Mouse (Mus musculus): ENCODE measurements around the gene Amph.
A peak's percentile ranks its signal among the peaks of the same experiment; 100 is the strongest.
"Not testable (repeated sequence)": the region's sequence is repeated elsewhere in the genome, so short reads cannot be mapped to it uniquely, and the experiment has no call there.

Gene Amph

DNA sequence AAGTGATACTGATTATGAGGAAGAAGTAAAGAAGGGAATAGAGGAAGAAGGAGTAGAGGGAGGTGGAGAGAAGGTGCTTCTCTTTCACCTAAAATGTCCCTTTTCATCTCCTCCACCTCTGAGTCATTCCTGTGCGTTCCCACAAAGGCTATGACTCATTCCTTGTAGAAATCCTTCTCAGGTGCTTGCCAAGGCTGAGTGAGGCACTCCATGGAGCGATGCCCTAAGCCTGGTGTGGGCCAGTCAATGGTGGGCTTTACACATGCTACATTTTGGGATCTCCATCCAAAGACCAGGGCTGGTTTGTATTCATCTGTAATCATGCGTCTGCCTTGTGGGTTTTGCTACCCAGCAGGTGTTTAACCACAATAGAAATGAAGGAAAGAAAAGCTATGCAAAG lies 78.9 kb downstream of the Amph start:
- DNase-seq, result no peak

DNA sequence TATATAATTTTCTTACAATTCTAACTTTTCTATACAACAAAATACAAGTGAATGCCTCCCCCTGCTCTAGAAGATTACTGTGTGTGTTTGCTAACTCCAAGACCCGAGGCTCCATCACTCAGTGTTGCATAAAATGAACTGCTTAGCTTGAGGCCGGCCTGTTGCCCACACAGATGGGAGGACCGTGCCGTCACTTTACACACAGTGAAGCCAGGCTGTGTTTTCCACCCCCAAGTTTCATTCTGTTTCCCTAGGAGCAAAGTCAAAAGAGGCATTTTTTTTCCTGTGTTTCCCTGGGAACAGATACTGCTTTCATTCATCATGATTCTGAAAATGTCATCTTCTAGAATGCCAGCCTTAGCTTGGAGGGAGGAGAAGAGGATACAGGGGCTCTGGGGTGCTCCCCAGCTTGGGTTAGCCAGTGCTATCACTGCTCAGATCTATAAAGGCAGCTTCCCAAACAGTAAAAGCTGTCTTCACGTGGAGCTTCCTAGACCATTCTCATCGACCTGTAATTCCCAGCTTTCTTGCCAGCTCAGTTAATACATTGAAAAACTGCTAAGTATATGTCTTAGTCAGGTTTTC lies 79.9 kb downstream of the Amph start:
- DNase-seq, result no peak

DNA sequence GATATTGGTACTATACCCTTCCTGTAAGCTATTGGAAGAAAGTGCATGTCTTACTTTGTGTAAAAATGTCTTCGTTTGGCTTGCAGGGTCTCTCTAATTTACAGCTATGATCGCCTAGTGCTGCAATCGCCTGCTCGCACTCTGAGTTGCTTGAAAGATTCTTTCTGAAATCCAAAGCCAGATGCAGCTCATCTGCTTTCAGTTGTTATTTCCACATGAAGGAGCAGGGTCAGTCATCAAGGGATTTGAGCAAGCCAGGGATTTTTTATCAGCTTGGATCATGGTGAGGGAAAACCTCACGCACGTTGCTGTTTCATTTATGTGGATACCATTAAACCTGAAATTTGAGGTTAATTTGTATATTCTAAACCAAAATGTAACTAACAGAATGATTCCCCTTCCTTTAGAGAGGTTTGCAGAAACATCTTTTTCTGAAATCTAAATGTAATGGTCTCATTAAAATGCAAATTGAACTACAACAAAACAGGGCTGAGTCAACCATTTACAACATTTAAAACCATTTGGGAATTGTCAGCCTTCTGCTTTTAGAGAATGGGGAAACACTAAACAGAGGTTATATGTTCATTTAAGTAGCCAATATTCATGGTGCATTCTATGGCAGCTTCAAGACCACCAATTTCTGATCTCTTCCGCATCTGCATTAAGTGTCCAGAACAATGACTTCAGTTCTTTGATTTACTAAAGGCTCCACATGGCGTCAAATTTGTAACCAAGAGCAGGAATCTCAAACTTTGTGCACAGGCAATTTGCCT lies 84.1 kb downstream of the Amph start:
- DNase-seq, result no peak

- no peak for DNase-seq
Measured at GRCm38 (mm10) chr13:19052090-19052489, 104.1 kb downstream of the Amph start.

DNA sequence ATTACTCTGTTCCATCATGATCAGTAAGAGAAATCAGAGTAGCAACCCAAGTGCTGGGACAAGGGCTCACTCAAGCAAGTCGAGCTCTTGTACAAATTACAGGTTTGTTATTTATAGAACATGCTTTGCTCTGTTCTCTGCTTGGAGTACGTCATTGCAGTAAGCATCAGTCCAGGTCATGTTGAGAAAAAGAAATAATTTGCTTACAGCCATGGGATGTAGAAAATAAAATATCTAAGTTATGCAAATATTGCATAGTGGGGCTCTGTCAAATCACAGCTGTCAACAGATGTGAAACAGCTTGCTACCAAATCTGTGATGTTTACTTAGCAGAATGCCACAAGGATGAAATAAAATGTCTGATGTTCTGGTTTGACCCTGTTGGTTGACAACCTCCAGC lies 106.5 kb downstream of the Amph start:
- no peak for DNase-seq

DNA sequence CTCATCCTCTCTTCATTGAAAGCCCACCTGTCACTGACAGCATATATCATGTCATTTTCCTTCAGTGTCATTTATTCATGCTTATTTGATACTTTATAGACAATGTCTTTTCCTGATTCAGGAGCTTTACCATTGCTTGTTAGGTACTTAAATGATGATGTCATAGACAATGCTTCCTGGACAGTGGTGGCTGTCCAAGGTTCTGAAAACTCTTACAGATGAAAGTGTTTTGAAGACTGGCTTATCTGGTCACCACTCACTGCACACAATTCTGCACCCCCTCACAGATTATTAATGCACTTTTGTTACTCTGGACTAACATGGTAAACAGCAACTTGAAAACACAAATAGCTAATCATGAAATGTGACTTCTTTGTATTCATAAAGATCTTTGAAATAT lies 124.3 kb downstream of the Amph start:
- DNase-seq, result peak; percentile 15 to 17

DNA sequence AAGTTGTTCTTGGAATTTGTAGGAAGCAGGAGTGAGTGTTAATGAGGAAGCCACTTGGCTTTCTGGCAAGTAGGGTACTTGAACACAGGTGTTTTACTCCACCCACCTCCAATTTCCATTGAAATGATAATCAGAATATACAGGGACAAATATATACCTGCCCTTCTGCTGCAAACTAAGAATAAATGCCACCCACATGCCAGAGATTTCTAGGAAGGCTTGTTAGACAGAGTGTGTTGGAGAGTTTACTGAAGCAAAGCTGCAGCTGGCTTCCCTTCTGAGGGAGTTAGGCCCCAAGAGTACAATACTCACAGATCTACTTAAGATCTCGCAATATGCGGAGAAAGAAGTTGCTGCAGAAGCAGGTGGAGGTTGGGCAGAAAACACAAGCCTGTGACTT lies 129.4 kb downstream of the Amph start:
- DNase-seq, result no peak

- no peak for DNase-seq
Measured at GRCm38 (mm10) chr13:19081932-19082331, 133.9 kb downstream of the Amph start.

DNA sequence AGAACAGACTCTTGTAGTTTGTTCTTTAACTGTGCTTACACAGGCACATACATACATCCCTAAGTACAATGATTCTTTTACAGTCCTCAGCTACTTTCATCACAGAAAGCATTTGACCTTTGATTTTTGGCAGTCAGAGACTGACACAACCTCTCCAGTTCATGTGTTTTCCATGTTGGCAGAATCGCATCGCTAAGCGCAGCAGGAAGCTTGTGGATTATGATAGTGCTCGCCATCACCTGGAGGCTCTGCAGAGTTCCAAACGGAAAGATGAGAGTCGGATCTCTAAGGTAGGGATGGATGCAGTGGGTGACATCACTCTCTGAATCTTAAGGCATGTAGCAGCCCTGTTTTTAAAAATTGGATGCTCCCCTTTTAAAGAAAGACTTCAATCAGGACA lies 146.6 kb downstream of the Amph start:
- no peak for DNase-seq

- no peak for DNase-seq
Measured at GRCm38 (mm10) chr13:19097117-19097516, 149.1 kb downstream of the Amph start.

GRCm38 (mm10) chr13:19101889-19102402 lies 153.9 kb downstream of the Amph start:
- no peak for DNase-seq

- no peak for DNase-seq
Measured at GRCm38 (mm10) chr13:19106418-19106817, 158.4 kb downstream of the Amph start.

GRCm38 (mm10) chr13:19109331-19109730 lies 161.3 kb downstream of the Amph start:
- DNase-seq, result no peak

DNA sequence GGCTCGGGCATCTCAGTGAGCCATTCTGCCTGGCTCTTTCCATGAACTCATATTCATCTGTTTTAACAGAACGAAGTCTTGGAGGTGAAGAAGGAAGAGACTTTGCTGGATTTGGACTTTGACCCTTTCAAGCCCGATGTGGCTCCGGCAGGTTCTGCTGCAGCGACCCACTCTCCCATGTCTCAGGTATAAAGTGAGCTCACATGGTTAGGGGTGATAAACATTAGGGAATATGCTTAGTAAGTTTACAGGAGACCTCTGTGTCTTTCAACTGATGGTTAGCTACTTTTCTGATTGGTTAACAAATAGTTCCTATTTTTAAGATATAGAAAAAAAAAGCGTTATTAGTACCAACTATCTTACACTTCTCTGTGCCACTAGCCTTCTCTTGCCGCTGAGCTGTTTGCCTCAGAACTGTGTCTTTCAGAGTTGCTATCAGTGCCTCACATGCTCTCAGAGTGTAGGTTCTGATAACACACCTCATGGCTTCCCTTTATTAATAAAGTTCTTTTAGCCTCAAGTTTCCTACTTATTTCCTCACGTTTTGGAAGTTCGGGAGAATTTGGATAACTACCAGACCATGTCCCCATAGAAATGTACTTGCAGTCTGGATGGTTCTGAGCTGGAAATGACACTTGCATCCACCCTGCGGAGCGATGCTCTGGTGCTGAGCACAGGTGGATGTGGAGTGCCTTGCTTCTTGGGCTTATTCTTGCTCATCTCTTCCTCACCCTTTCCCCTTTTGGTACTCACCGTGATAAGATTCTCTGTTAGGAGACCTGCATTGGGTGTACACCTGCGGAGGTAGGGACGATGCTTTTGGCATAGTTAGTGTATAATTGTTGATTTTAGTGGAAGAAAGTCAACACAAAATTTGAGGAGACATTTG lies 165.3 kb downstream of the Amph start:
- DNase-seq, result no peak

DNA sequence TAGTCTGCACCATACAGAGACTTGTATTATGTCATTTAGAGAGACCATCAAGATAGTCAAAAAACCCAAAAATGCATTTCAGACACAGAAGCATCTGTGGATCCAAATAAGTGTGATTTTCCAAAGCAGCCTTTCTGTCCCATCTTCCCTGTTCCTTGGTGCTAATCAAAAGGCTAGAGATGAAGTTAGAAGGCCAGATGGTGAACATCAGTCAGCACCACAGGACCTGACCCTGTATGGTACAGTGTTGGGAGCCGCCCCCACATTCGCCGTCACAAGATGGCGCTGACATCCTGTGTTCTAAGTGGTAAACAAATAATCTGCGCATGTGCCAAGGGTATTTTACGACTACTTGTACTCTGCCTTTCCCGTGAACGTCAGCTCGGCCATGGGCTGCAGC lies 166.8 kb downstream of the Amph start:
- not testable (repeated sequence) for DNase-seq

DNA sequence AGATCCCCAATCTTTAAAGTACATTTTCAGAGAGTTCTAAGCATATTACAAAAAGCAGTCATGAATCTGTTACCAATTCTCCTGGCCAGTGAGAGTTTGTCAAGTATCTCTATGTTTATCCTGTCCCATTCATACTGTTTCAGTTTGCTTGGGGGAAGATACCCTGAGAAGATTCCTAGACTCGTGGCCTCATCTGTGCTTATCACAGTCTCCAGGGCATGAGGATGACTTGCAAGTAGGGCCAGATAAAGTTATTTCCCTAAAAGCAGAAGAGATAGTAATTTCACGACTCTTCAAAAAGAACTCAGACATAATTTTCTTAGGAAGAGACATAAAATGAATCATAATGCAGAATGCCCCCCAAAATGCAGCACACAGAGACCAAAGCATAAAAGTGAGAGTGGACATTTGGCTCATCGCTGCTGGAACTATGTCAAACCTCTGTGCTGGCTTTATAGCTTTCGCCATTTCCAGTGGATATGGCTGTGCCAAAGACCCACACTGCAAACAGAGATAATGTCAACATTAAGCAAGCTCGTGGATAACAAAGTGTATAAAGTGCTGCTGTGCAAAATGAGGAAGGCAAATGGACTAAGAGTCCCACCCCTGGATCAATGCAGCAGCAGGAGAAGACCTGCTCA lies 179.0 kb downstream of the Amph start:
- no peak for DNase-seq

DNA sequence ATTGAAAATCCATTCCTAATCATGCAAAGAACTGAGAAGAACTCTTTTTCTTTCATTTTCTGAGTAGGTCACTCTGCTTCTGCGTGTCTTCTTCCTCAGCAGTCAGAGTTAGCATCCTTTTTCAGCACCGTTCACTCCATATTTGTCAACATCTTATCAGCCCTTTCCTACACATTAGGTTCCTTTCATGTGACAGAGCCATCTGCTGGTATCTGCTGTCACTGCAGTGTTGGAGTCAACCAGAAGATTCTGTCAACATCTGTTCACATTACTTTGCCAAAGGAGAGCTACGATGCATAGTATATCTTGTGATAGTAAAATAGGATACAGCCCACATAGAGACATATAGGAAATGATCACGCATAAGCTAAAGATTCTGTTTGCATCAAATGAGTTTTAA lies 185.8 kb downstream of the Amph start:
- DNase-seq, result peak; percentile 69 to 70

- no peak for DNase-seq
Measured at GRCm38 (mm10) chr13:19137212-19137611, 189.2 kb downstream of the Amph start.

DNA sequence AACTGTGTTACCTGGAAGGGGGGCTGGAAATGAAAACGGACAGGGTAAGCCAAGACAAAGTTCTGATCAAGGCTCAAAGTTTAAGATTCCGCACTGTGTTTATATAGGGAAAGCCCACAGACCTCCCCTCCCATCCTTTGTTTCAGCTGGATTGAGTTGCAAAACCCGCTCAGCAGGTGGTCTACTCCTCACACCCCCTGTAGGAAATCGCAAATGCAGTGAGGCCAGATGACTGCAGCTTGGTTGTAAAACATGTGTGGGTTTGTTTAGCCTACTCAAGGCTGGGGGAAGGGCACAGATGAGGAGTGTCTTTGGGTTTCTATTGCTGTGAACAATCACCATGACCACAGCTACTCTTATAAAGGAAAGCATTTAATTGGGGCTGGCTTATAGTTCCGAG lies 189.9 kb downstream of the Amph start:
- DNase-seq, result no peak

DNA sequence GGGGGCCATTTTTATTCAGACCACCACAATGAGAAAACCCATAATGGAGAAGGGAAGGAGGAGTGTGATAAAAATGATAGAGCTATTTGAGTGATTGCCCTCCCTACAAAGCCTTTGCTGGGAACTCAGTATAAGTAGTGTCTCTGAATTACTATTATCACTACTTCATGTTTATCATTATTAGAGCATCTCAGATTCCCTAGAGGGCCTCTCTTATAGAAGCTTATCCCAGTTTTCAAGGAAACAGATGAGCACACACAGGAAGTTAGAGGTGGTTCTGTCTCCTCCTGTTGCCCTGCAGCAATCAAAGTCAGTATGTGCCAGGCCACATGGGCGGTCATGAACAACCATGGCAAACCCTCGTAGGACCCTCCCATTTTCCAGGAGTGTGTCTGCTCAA lies 190.5 kb downstream of the Amph start:
- no peak for DNase-seq

- no peak for DNase-seq
Measured at GRCm38 (mm10) chr13:19139104-19139503, 191.1 kb downstream of the Amph start.

DNA sequence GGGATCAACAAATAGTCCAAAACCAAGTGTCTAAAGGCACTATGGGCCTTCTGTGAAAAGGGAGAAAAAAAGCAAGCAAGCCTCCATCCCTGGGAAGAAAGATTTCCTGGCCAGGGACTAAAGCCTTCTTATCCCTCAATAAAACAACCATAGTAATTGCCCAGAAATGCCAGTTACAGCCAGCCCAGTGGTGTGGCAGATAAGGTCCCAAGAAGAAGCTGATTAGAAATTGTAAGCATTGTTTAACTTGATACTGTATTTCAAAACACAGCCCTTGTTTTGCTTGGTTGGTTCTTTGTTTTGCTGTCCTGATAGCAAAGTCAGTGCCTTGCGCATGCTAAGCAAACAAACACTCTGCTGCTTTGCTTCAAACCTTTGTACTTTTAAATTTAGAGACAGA lies 191.8 kb downstream of the Amph start:
- no peak for DNase-seq

- DNase-seq, result no peak
Measured at GRCm38 (mm10) chr13:19143766-19144165, 195.8 kb downstream of the Amph start.

Data from kidney, postnatal 4 days (tissue).